Comparison of ENCODE assay signal across 14 mouse cellular contexts in genomic region chr11:116972828-116973227, GRCm38 (mm10). TPM values are rescaled to one million over a fixed set of nuclear protein-coding genes. Genes with fewer than 3 reads are reported as not detected.
DNase-seq lines count a peak whose midpoint lies in the region; ATAC-seq and TF ChIP-seq lines count a peak whose summit lies in the region.
"Had no signal": no experiment of that assay in that cellular context is flagged by ENCODE, and none has a peak within 500 bp of the region (broad histone marks: within the 10 kb centered on the region; RNA-seq: fewer than 3 reads in every experiment).

No protein-coding gene starts in this region.

- no peaks in the 10 kb centered on the region for H3K4me1 ChIP-seq in lung, postnatal 0 days (ENCODE audit: insufficient read depth, low read depth, low read length)
- peaks cover 36% of the 10 kb centered on the region for H3K4me1 ChIP-seq in ES-Bruce4 (ENCODE audit: control insufficient read depth, insufficient read depth, low read length)
- H3K4me1 ChIP-seq in hindbrain, embryonic 11.5 days (replicated peaks; ENCODE audit: control insufficient read depth, insufficient read depth, low read length) = no peaks in the 10 kb centered on the region

- no peak overlapping the region for H3K4me3 ChIP-seq in lung, postnatal 0 days (ENCODE audit: low read depth, low read length)
- H3K4me3 ChIP-seq in ES-Bruce4 (ENCODE audit: low read depth, low read length) = peak overlapping the region; percentile 33
- H3K4me3 ChIP-seq in hindbrain, embryonic 11.5 days (ENCODE audit: low read depth, low read length) = no peak overlapping the region

- 54% methylated on average over 4 of the region's 4 CpGs for WGBS in lung, postnatal 0 days
- 45% methylated on average over 4 of the region's 4 CpGs for WGBS in hindbrain, embryonic 11.5 days

- no peak overlapping the region for H3K4me2 ChIP-seq in lung, postnatal 0 days (replicated peaks; ENCODE audit: low read depth, low read length)
- no peak overlapping the region for H3K4me2 ChIP-seq in hindbrain, embryonic 11.5 days (replicated peaks; ENCODE audit: low read depth, low read length)

- no peaks in the 10 kb centered on the region for H3K9me3 ChIP-seq in lung, postnatal 0 days (ENCODE audit: low read length)
- H3K9me3 ChIP-seq in ES-Bruce4 (replicated peaks; ENCODE audit: control insufficient read depth, insufficient read depth, low read length, poor library complexity, severe bottlenecking) = no peaks in the 10 kb centered on the region
- no peaks in the 10 kb centered on the region for H3K9me3 ChIP-seq in hindbrain, embryonic 11.5 days (ENCODE audit: control insufficient read depth, low read length)

- TF ChIP-seq CTCF in lung, postnatal 0 days (IDR thresholded peaks at IDR 0.05) = no peak
- no peak for TF ChIP-seq CTCF in ES-Bruce4 (IDR thresholded peaks at IDR 0.05; ENCODE audit: low read depth, low read length)

- TF ChIP-seq POLR2A in ES-Bruce4 (IDR thresholded peaks at IDR 0.05; ENCODE audit: insufficient read depth, low read length) = no peak

- H3K27ac ChIP-seq in lung, postnatal 0 days (ENCODE audit: low read length) = no peak overlapping the region
- H3K27ac ChIP-seq in ES-Bruce4 (ENCODE audit: insufficient read depth, low read length) = no peak overlapping the region
- peak overlapping the region; percentile 54 for H3K27ac ChIP-seq in hindbrain, embryonic 11.5 days (ENCODE audit: low read depth, low read length)
- H3K27ac ChIP-seq: kidney, postnatal 0 days; liver, embryonic 14.5 days had no signal

- peak; percentile 32 for DNase-seq in lung, postnatal 0 days (ENCODE audit: low spot score)
- DNase-seq in lung, postnatal 14 days = no peak
- DNase-seq in brain, adult 2 months (ENCODE audit: low read depth, low spot score) = peak; percentile 49
- DNase-seq in hindbrain, embryonic 11.5 days (ENCODE audit: low spot score) = no peak
- no peak for DNase-seq in thymus, postnatal 25 days
- no peak for DNase-seq in gastrocnemius, postnatal 25 days
- no peak for DNase-seq in adrenal gland, adult 2 months
- DNase-seq: cerebellum, adult 9-11 months; gastrocnemius, postnatal 10 days; thymus, postnatal 4 days had no signal

- no peak for TF ChIP-seq EP300 in lung, postnatal 0 days (IDR thresholded peaks at IDR 0.05)
- peak; percentile 77 for TF ChIP-seq EP300 in ES-Bruce4 (IDR thresholded peaks at IDR 0.05; ENCODE audit: insufficient read depth, low read depth, low read length)

- no peak for ATAC-seq in lung, postnatal 0 days
- ATAC-seq in hindbrain, embryonic 11.5 days (ENCODE audit: low FRiP score) = no peak
- ATAC-seq: Patski had no signal

- no peaks in the 10 kb centered on the region for H3K27me3 ChIP-seq in lung, postnatal 0 days (replicated peaks; ENCODE audit: insufficient read depth, low read length)
- no peaks in the 10 kb centered on the region for H3K27me3 ChIP-seq in ES-Bruce4 (ENCODE audit: control insufficient read depth, insufficient read depth, low read length, poor library complexity, severe bottlenecking)
- no peaks in the 10 kb centered on the region for H3K27me3 ChIP-seq in hindbrain, embryonic 11.5 days (ENCODE audit: control insufficient read depth, insufficient read depth, low read length)

- no peaks in the 10 kb centered on the region for H3K36me3 ChIP-seq in lung, postnatal 0 days (ENCODE audit: insufficient read depth, low read length)
- no peaks in the 10 kb centered on the region for H3K36me3 ChIP-seq in ES-Bruce4 (ENCODE audit: control insufficient read depth, insufficient read depth, low read length, poor library complexity, severe bottlenecking)
- H3K36me3 ChIP-seq in hindbrain, embryonic 11.5 days (ENCODE audit: control insufficient read depth, insufficient read depth, low read length) = 0 out of 2 replicates have a peak, but pooled peaks cover 4% of the 10 kb centered on the region

- H3K9ac ChIP-seq in lung, postnatal 0 days (replicated peaks; ENCODE audit: low read depth) = no peak overlapping the region
- no peak overlapping the region for H3K9ac ChIP-seq in ES-Bruce4 (ENCODE audit: low read depth, poor library complexity, severe bottlenecking)
- H3K9ac ChIP-seq in hindbrain, embryonic 11.5 days (ENCODE audit: low read depth, low read length) = no peak overlapping the region
- H3K9ac ChIP-seq: liver, embryonic 14.5 days had no signal

RNA-seq across cellular contexts. Expression of gene Mgat5b, which starts 54.2 kb away (rescaled TPM):
- not detected in 2 replicates for polyA plus RNA-seq in lung, postnatal 0 days (2015; fragmentation: Nextera tagmentation; extraction: Ambion mirVana)
- 9.3 and 10.2 TPM in 2 replicates for polyA plus RNA-seq in ES-Bruce4 (2011; ENCODE audit: insufficient read depth, insufficient read length, low read depth, missing spikeins)
- 5.7 and 6.6 TPM in 2 replicates for polyA plus RNA-seq in hindbrain, embryonic 11.5 days (2014; fragmentation: Nextera tagmentation; extraction: Ambion mirVana)
- total RNA-seq in gastrocnemius, postnatal 25 days (2021) = under 1 TPM in 1 of 2 experiments, not detected in 1; 0.13 TPM
- under 1 TPM; 0.21 to 0.92 TPM for total RNA-seq in adrenal gland, adult 2 months (2021)
- 1.8 and 1.9 TPM in 2 replicates for polyA plus RNA-seq in adrenal gland, adult 2 months (2012; rRNA removed)
- polyA plus RNA-seq: liver, embryonic 14.5 days had no signal

Comparison
In these comparisons a context has a peak if more than half of its experiments do, and no peak if none do; other contexts are left out.
1. DNase-seq: peak in lung, postnatal 0 days (single experiment) and brain, adult 2 months (single experiment); none in lung, postnatal 14 days (single experiment), hindbrain, embryonic 11.5 days (single experiment), thymus, postnatal 25 days (single experiment), gastrocnemius, postnatal 25 days (single experiment) and adrenal gland, adult 2 months (single experiment).